ENCODE assay signal across 8 mouse cellular contexts in genomic region chr8:117157769-117158091, GRCm38 (mm10). TPM values are rescaled to one million over a fixed set of nuclear protein-coding genes. Genes with fewer than 3 reads are reported as not detected.
DNase-seq lines count a peak whose midpoint lies in the region; ATAC-seq and TF ChIP-seq lines count a peak whose summit lies in the region.

No protein-coding gene starts in this region.

- TF ChIP-seq EP300 in lung, postnatal 0 days (IDR thresholded peaks at IDR 0.05), result no peak

- H3K9me3 ChIP-seq in hindbrain, embryonic 10.5 days, result no peaks in the 10 kb centered on the region
- H3K9me3 ChIP-seq in lung, postnatal 0 days (ENCODE audit: low read length), result no peaks in the 10 kb centered on the region

- peak overlapping the region; percentile 85 for H3K9ac ChIP-seq in lung, postnatal 0 days (replicated peaks; ENCODE audit: low read depth)

- H3K36me3 ChIP-seq in hindbrain, embryonic 10.5 days, result no peaks in the 10 kb centered on the region
- H3K36me3 ChIP-seq in lung, postnatal 0 days (ENCODE audit: insufficient read depth, low read length), result no peaks in the 10 kb centered on the region

- H3K4me3 ChIP-seq in hindbrain, embryonic 10.5 days, result peak overlapping the region; percentile 73
- peak overlapping the region; percentile 96 for H3K4me3 ChIP-seq in lung, postnatal 0 days (ENCODE audit: low read depth, low read length)

- peak; percentile 97 for ATAC-seq in lung, postnatal 0 days

- peak overlapping the region; percentile 93 for H3K27ac ChIP-seq in hindbrain, embryonic 10.5 days
- peak overlapping the region; percentile 94 for H3K27ac ChIP-seq in lung, postnatal 0 days (ENCODE audit: low read length)

- WGBS in hindbrain, embryonic 10.5 days, result 1% methylated on average over 45 of the region's 45 CpGs
- WGBS in lung, postnatal 0 days, result under 1% methylated on average over 41 of the region's 45 CpGs

- H3K4me2 ChIP-seq in lung, postnatal 0 days (replicated peaks; ENCODE audit: low read depth, low read length), result peak overlapping the region; percentile 86

- peak; percentile 77 for DNase-seq in MEL-GATA-1-ER (ENCODE audit: extremely low read depth, low read depth)
- DNase-seq in cerebellum, adult 8-10 months, result peak; percentile 97
- peak; percentile 97 for DNase-seq in forelimb bud, embryonic 11.5 days (ENCODE audit: low read depth, low spot score)
- DNase-seq in hindbrain, embryonic 10.5 days (ENCODE audit: low spot score), result peak; percentile 96
- DNase-seq in layer of hippocampus, adult 9-11 months, result peak; percentile 97
- DNase-seq in lung, postnatal 0 days (ENCODE audit: low spot score), result peak; percentile 97
- DNase-seq in ovary, postnatal 14 days (ENCODE audit: low spot score), result peak; percentile 95
- peak; percentile 97 for DNase-seq in thymus, postnatal 14 days

- no peaks in the 10 kb centered on the region for H3K27me3 ChIP-seq in hindbrain, embryonic 10.5 days (ENCODE audit: insufficient read depth, poor library complexity, severe bottlenecking)
- H3K27me3 ChIP-seq in lung, postnatal 0 days (replicated peaks; ENCODE audit: insufficient read depth, low read length), result no peaks in the 10 kb centered on the region

- peaks cover 40% of the 10 kb centered on the region for H3K4me1 ChIP-seq in hindbrain, embryonic 10.5 days (replicated peaks)
- no peaks in the 10 kb centered on the region; the same call in 1 of the 2 replicates for H3K4me1 ChIP-seq in lung, postnatal 0 days (ENCODE audit: insufficient read depth, low read depth, low read length)

- TF ChIP-seq CTCF in lung, postnatal 0 days (IDR thresholded peaks at IDR 0.05), result no peak

RNA-seq across cellular contexts. Expression of gene Gan, which starts 0.2 kb away (rescaled TPM):
- polyA plus RNA-seq in hindbrain, embryonic 10.5 days (2016; fragmentation: Nextera tagmentation; extraction: Ambion mirVana), result 2.1 and 2.8 TPM in 2 replicates
- polyA plus RNA-seq in lung, postnatal 0 days (2015; fragmentation: Nextera tagmentation; extraction: Ambion mirVana), result 3.3 and 4.2 TPM in 2 replicates

Comparison
In these comparisons a context has a peak if more than half of its experiments do, and no peak if none do; other contexts are left out.
1. Peak in every context shown above with its lines: DNase-seq, ATAC-seq, H3K4me3 ChIP-seq and H3K27ac ChIP-seq.